In genomic region chr5:14062918-14063481, GRCm38 (mm10) we compare ENCODE assay signal across 31 mouse cellular contexts. TPM values are rescaled to one million over a fixed set of nuclear protein-coding genes. Genes with fewer than 3 reads are reported as not detected.
DNase-seq lines count a peak whose midpoint lies in the region; ATAC-seq and TF ChIP-seq lines count a peak whose summit lies in the region.
"Had no signal": no experiment of that assay in that cellular context is flagged by ENCODE, and none has a peak within 500 bp of the region (broad histone marks: within the 10 kb centered on the region; RNA-seq: fewer than 3 reads in every experiment).

No protein-coding gene starts in this region.

- H3K9me3 ChIP-seq in forebrain, embryonic 11.5 days (ENCODE audit: control insufficient read depth, low read length), result no peaks in the 10 kb centered on the region
- no peaks in the 10 kb centered on the region for H3K9me3 ChIP-seq in forebrain, postnatal 0 days (ENCODE audit: low read length)
- H3K9me3 ChIP-seq in neural tube, embryonic 12.5 days, result no peaks in the 10 kb centered on the region
- no peaks in the 10 kb centered on the region for H3K9me3 ChIP-seq in neural tube, embryonic 15.5 days (replicated peaks)
- H3K9me3 ChIP-seq: embryonic facial prominence, embryonic 12.5 days; embryonic facial prominence, embryonic 15.5 days; G1E; heart, embryonic 12.5 days; heart, embryonic 15.5 days; hindbrain, embryonic 10.5 days; hindbrain, embryonic 13.5 days had no signal

- H3K36me3 ChIP-seq in forebrain, embryonic 11.5 days (ENCODE audit: control insufficient read depth, insufficient read depth, low read length), result no peaks in the 10 kb centered on the region
- H3K36me3 ChIP-seq in forebrain, postnatal 0 days (ENCODE audit: insufficient read depth), result no peaks in the 10 kb centered on the region
- no peaks in the 10 kb centered on the region for H3K36me3 ChIP-seq in neural tube, embryonic 12.5 days
- H3K36me3 ChIP-seq in neural tube, embryonic 15.5 days, result no peaks in the 10 kb centered on the region
- H3K36me3 ChIP-seq: embryonic facial prominence, embryonic 12.5 days; embryonic facial prominence, embryonic 15.5 days; G1E; heart, embryonic 12.5 days; heart, embryonic 15.5 days; hindbrain, embryonic 10.5 days; hindbrain, embryonic 13.5 days had no signal

- no peak for TF ChIP-seq CTCF in forebrain, postnatal 0 days (IDR thresholded peaks at IDR 0.05; ENCODE audit: low read depth)

- peak; percentile 92 for ATAC-seq in forebrain, embryonic 11.5 days (replicated peaks; ENCODE audit: low FRiP score)
- no peak for ATAC-seq in forebrain, postnatal 0 days
- 0 out of 2 replicates have a peak, but pooled peaks have one; percentile 13 for ATAC-seq in neural tube, embryonic 12.5 days (ENCODE audit: low FRiP score, low read depth)
- no peak for ATAC-seq in neural tube, embryonic 15.5 days (ENCODE audit: low FRiP score)
- ATAC-seq: hindbrain, embryonic 16.5 days; intestine, embryonic 16.5 days; Patski had no signal

- no peak for DNase-seq in forebrain, embryonic 11.5 days (ENCODE audit: low spot score)
- no peak for DNase-seq in forebrain, postnatal 0 days
- peak; percentile 90 for DNase-seq in fat pad, adult 2 months (ENCODE audit: extremely low read depth, low read depth, low spot score)
- peak; percentile 91 for DNase-seq in gonadal fat pad, adult 2 months (ENCODE audit: low read depth)
- DNase-seq in testis, postnatal 10 days (ENCODE audit: low spot score), result no peak
- DNase-seq: adrenal gland, postnatal 10 days; adrenal gland, postnatal 36 days; B cell, adult 2 months; cerebellum, adult 11 months; cerebellum, adult 2 months; cerebellum, postnatal 10 days; cerebellum, postnatal 36 days; gastrocnemius, adult 2 months; gastrocnemius, postnatal 14 days; heart, adult 18-20 months; heart, postnatal 10 days; heart, postnatal 36 days; kidney, adult 18-20 months had no signal

- H3K4me3 ChIP-seq in forebrain, embryonic 11.5 days (ENCODE audit: low read depth, low read length), result no peak overlapping the region
- H3K4me3 ChIP-seq in forebrain, postnatal 0 days (ENCODE audit: low read depth, low read length), result no peak overlapping the region
- H3K4me3 ChIP-seq in neural tube, embryonic 12.5 days, result no peak overlapping the region
- H3K4me3 ChIP-seq in neural tube, embryonic 15.5 days (replicated peaks), result no peak overlapping the region
- H3K4me3 ChIP-seq: embryonic facial prominence, embryonic 12.5 days; embryonic facial prominence, embryonic 15.5 days; gastrocnemius, adult 2 months; heart, embryonic 12.5 days; heart, embryonic 15.5 days; hindbrain, embryonic 10.5 days; hindbrain, embryonic 13.5 days had no signal

- no peak overlapping the region for H3K4me2 ChIP-seq in forebrain, embryonic 11.5 days (ENCODE audit: low read depth, low read length, severe bottlenecking)
- H3K4me2 ChIP-seq in forebrain, postnatal 0 days (ENCODE audit: low read depth), result no peak overlapping the region
- H3K4me2 ChIP-seq in neural tube, embryonic 12.5 days (replicated peaks), result no peak overlapping the region
- no peak overlapping the region for H3K4me2 ChIP-seq in neural tube, embryonic 15.5 days
- H3K4me2 ChIP-seq: embryonic facial prominence, embryonic 12.5 days; embryonic facial prominence, embryonic 15.5 days; heart, embryonic 12.5 days; heart, embryonic 15.5 days; hindbrain, embryonic 13.5 days had no signal

- no peaks in the 10 kb centered on the region for H3K27me3 ChIP-seq in forebrain, embryonic 11.5 days (ENCODE audit: control insufficient read depth, insufficient read depth, low read length)
- no peaks in the 10 kb centered on the region for H3K27me3 ChIP-seq in forebrain, postnatal 0 days (ENCODE audit: insufficient read depth, low read length)
- no peaks in the 10 kb centered on the region for H3K27me3 ChIP-seq in neural tube, embryonic 12.5 days (replicated peaks)
- H3K27me3 ChIP-seq in neural tube, embryonic 15.5 days (replicated peaks), result no peaks in the 10 kb centered on the region
- H3K27me3 ChIP-seq: CH12.LX; embryonic facial prominence, embryonic 12.5 days; embryonic facial prominence, embryonic 15.5 days; heart, embryonic 12.5 days; heart, embryonic 15.5 days; hindbrain, embryonic 13.5 days; Patski had no signal

- no peak overlapping the region for H3K27ac ChIP-seq in forebrain, embryonic 11.5 days (ENCODE audit: low read depth, low read length)
- no peak overlapping the region for H3K27ac ChIP-seq in forebrain, postnatal 0 days (ENCODE audit: low read depth, low read length)
- no peak overlapping the region for H3K27ac ChIP-seq in neural tube, embryonic 12.5 days
- no peak overlapping the region for H3K27ac ChIP-seq in neural tube, embryonic 15.5 days (replicated peaks)
- H3K27ac ChIP-seq: embryonic facial prominence, embryonic 12.5 days; embryonic facial prominence, embryonic 15.5 days; gastrocnemius, adult 2 months; heart, embryonic 15.5 days; hindbrain, embryonic 10.5 days; hindbrain, embryonic 13.5 days had no signal

- H3K4me1 ChIP-seq in forebrain, embryonic 11.5 days (replicated peaks; ENCODE audit: control insufficient read depth, insufficient read depth, low read length), result no peaks in the 10 kb centered on the region
- no peaks in the 10 kb centered on the region for H3K4me1 ChIP-seq in forebrain, postnatal 0 days (ENCODE audit: insufficient read depth)
- no peaks in the 10 kb centered on the region for H3K4me1 ChIP-seq in neural tube, embryonic 12.5 days
- H3K4me1 ChIP-seq in neural tube, embryonic 15.5 days, result no peaks in the 10 kb centered on the region
- H3K4me1 ChIP-seq: embryonic facial prominence, embryonic 12.5 days; embryonic facial prominence, embryonic 15.5 days; heart, embryonic 12.5 days; heart, embryonic 15.5 days; hindbrain, embryonic 10.5 days; hindbrain, embryonic 13.5 days had no signal

- no peak overlapping the region for H3K9ac ChIP-seq in forebrain, embryonic 11.5 days (ENCODE audit: low read length)
- no peak overlapping the region for H3K9ac ChIP-seq in forebrain, postnatal 0 days
- H3K9ac ChIP-seq in neural tube, embryonic 12.5 days, result no peak overlapping the region
- no peak overlapping the region for H3K9ac ChIP-seq in neural tube, embryonic 15.5 days (replicated peaks)
- H3K9ac ChIP-seq: embryonic facial prominence, embryonic 12.5 days; embryonic facial prominence, embryonic 15.5 days; heart, embryonic 12.5 days; heart, embryonic 15.5 days; hindbrain, embryonic 13.5 days had no signal

- 33% methylated on average over 4 of the region's 4 CpGs for WGBS in forebrain, embryonic 11.5 days
- 18% methylated on average over 4 of the region's 4 CpGs for WGBS in forebrain, postnatal 0 days
- 40% methylated on average over 4 of the region's 4 CpGs for WGBS in neural tube, embryonic 12.5 days
- WGBS in neural tube, embryonic 15.5 days, result 27% methylated on average over 4 of the region's 4 CpGs

RNA-seq across cellular contexts. Expression of gene Sema3e, which starts 37.9 kb away (rescaled TPM):
- polyA plus RNA-seq in forebrain, embryonic 11.5 days (2014; fragmentation: Nextera tagmentation; extraction: Ambion mirVana), result 1.1 and 1.4 TPM in 2 replicates
- 3.9 and 4.6 TPM in 2 replicates for total RNA-seq in forebrain, postnatal 0 days (2014; rRNA removed)
- 2.3 and 3.9 TPM in 2 replicates for polyA plus RNA-seq in forebrain, postnatal 0 days (2015; fragmentation: Nextera tagmentation; extraction: Ambion mirVana)
- polyA plus RNA-seq in neural tube, embryonic 12.5 days (2016; fragmentation: Nextera tagmentation; extraction: Ambion mirVana), result 2.7 and 2.8 TPM in 2 replicates
- 2.2 and 3.3 TPM in 2 replicates for polyA plus RNA-seq in neural tube, embryonic 15.5 days (2015; fragmentation: Nextera tagmentation; extraction: Ambion mirVana)
- 0.19 and 0.24 TPM in 2 replicates for polyA plus RNA-seq in gonadal fat pad, adult 2 months (2012; rRNA removed)
- total RNA-seq: CH12.LX had no signal

Comparison
In these comparisons a context has a peak if more than half of its experiments do, and no peak if none do; other contexts are left out.
1. ATAC-seq: peak in forebrain, embryonic 11.5 days (single experiment) and neural tube, embryonic 12.5 days (single experiment); none in forebrain, postnatal 0 days (single experiment) and neural tube, embryonic 15.5 days (single experiment).
2. DNase-seq: peak in fat pad, adult 2 months (single experiment) and gonadal fat pad, adult 2 months (single experiment); none in forebrain, embryonic 11.5 days (single experiment), forebrain, postnatal 0 days (single experiment) and testis, postnatal 10 days (single experiment).